Mouse (Mus musculus): ENCODE measurements around the gene Zfyve28. TPM values are rescaled to one million over a fixed set of nuclear protein-coding genes. Genes with fewer than 3 reads are reported as not detected.

Gene Zfyve28
- polyA plus RNA-seq, 1 experiment from 2014 or later, result 0.37 TPM

- no peak for ATAC-seq (ENCODE audit: insufficient number of reproducible peaks, low FRiP score)
- Histone ChIP-seq H3K27me3 (replicated peaks) (no peaks in the 10 kb centered on the region), H3K4me3 (no peak overlapping the region), H3K9ac (no peak overlapping the region), H3K9me3 (replicated peaks) (no peaks in the 10 kb centered on the region), H3K4me2 (no peak overlapping the region), H3K4me1 (replicated peaks) (peaks cover 36% of the 10 kb centered on the region), H3K36me3 (no peaks in the 10 kb centered on the region), H3K27ac (ENCODE audit: poor library complexity, severe bottlenecking) (no peak overlapping the region)
- 51% methylated on average over 4 of the region's 4 CpGs for WGBS
Measured at GRCm38 (mm10) chr5:34191021-34191420, 97.2 kb downstream of the Zfyve28 start.

DNA sequence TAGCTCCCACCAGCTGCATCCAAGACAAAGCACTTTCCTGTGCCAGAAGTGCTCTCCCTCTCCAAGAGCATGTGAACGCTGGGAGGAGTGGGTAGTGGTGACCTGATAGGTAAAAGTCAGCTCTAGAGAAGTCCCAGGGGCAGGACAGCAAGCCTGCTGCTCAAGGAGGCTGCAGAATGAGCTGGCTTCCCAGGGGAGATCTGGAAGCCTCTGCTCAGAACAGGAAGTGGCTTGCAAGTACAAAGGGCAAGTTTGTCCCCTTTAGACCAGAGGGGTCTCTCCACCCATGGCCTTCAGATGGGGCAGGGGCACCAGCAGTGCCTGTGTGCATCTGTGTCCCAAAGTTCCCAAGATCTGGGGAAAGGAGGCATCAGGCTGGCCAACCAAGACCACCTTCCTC lies 98.7 kb downstream of the Zfyve28 start:
- no peaks in the 10 kb centered on the region for H3K36me3 ChIP-seq
- H3K4me3 ChIP-seq, result no peak overlapping the region
- peaks cover 51% of the 10 kb centered on the region for H3K4me1 ChIP-seq (replicated peaks)
- no peaks in the 10 kb centered on the region for H3K9me3 ChIP-seq (replicated peaks)
- no peak for ATAC-seq (ENCODE audit: insufficient number of reproducible peaks, low FRiP score)
- no peak overlapping the region for H3K9ac ChIP-seq
- H3K27ac ChIP-seq (ENCODE audit: poor library complexity, severe bottlenecking), result no peak overlapping the region
- no peak overlapping the region for H3K4me2 ChIP-seq
- 41% methylated on average over 1 of the region's 1 CpGs for WGBS
- H3K27me3 ChIP-seq (replicated peaks), result no peaks in the 10 kb centered on the region

GRCm38 (mm10) chr5:34188856-34189255 lies 99.4 kb downstream of the Zfyve28 start:
- H3K4me3 ChIP-seq, result peak overlapping the region; percentile 93; the same call in 1 of the 2 replicates
- H3K9ac ChIP-seq, result no peak overlapping the region
- H3K36me3 ChIP-seq, result no peaks in the 10 kb centered on the region
- H3K4me1 ChIP-seq (replicated peaks), result peaks cover 58% of the 10 kb centered on the region
- no peaks in the 10 kb centered on the region for H3K27me3 ChIP-seq (replicated peaks)
- no peak for ATAC-seq (ENCODE audit: insufficient number of reproducible peaks, low FRiP score)
- H3K4me2 ChIP-seq, result peak overlapping the region; percentile 72
- H3K9me3 ChIP-seq (replicated peaks), result no peaks in the 10 kb centered on the region
- 69% methylated on average over 2 of the region's 2 CpGs for WGBS
- no peak overlapping the region for H3K27ac ChIP-seq (ENCODE audit: poor library complexity, severe bottlenecking)

DNA sequence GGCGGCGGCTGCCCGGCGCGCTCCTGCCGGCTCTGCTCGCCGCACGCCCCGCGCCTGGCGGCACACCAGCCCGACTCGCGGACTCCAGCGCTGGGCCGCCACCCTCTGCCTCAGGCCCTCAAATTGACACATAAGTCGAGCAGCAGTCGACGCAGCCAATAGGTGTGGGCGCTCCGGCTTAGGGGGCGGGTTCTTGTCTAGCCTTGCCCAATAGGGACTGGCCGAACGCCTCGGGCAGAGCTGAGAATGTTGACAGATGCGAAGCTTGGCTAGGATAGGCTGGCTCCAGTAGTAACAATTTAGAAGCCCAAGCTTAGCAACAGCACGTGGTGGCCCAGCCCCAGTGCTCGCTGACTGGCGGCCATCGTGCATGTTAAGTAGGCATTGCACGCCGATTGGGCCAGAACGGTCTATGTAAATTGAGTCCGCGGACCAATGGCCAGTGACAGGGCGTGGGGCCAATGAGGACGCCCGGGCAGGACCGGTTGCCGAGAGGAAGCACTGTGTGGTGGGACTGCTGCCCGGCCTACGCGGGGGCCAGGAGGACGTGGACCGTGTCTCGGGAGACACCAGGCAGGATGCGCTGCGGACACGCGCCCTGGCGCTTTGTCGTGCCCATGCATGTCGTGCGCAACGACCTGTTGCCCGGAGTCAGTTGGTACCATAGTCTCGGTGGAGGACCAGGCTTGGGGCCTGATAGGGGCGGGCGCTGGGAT lies 100.5 kb downstream of the Zfyve28 start, which contains the start of gene Mxd4:
Gene Mxd4, minus strand, starts transcription at position 120 of the 716 bp plus-strand sequence.
- H3K36me3 ChIP-seq, result no peaks in the 10 kb centered on the region
- H3K27ac ChIP-seq (ENCODE audit: poor library complexity, severe bottlenecking), result peak within 1 kb of the TSS; percentile 86
- H3K4me3 ChIP-seq, result peak within 1 kb of the TSS; percentile 93
- ATAC-seq (ENCODE audit: insufficient number of reproducible peaks, low FRiP score), result peak; percentile 97
- H3K4me1 ChIP-seq (replicated peaks), result peaks cover 69% of the 10 kb centered on the region
- peak within 1 kb of the TSS; percentile 91 for H3K9ac ChIP-seq
- no peaks in the 10 kb centered on the region for H3K9me3 ChIP-seq (replicated peaks)
- no peaks in the 10 kb centered on the region for H3K27me3 ChIP-seq (replicated peaks)
- peak within 1 kb of the TSS; percentile 79 for H3K4me2 ChIP-seq
- WGBS, result under 1% methylated on average over 60 of the region's 60 CpGs

GRCm38 (mm10) chr5:34186961-34187391 lies 101.3 kb downstream of the Zfyve28 start:
- under 1% methylated on average over 46 of the region's 46 CpGs for WGBS
- peak overlapping the region; percentile 91 for H3K9ac ChIP-seq
- peak; percentile 41; the same call in 1 of the 2 replicates for ATAC-seq (ENCODE audit: insufficient number of reproducible peaks, low FRiP score)
- H3K9me3 ChIP-seq (replicated peaks), result no peaks in the 10 kb centered on the region
- H3K4me3 ChIP-seq, result peak overlapping the region; percentile 93
- H3K27ac ChIP-seq (ENCODE audit: poor library complexity, severe bottlenecking), result peak overlapping the region; percentile 86
- peaks cover 77% of the 10 kb centered on the region for H3K4me1 ChIP-seq (replicated peaks)
- H3K36me3 ChIP-seq, result peaks cover 7% of the 10 kb centered on the region; the same call in 1 of the 2 replicates
- no peaks in the 10 kb centered on the region for H3K27me3 ChIP-seq (replicated peaks)
- H3K4me2 ChIP-seq, result peak overlapping the region; percentile 79

GRCm38 (mm10) chr5:34186391-34186790 lies 101.9 kb downstream of the Zfyve28 start:
- Histone ChIP-seq H3K4me3 (peak overlapping the region; percentile 93), H3K36me3 (peaks cover 11% of the 10 kb centered on the region; the same call in 1 of the 2 replicates), H3K4me1 (replicated peaks) (peaks cover 74% of the 10 kb centered on the region), H3K27me3 (replicated peaks) (no peaks in the 10 kb centered on the region), H3K9ac (peak overlapping the region; percentile 91), H3K27ac (ENCODE audit: poor library complexity, severe bottlenecking) (0 out of 2 replicates have a peak overlapping the region, but pooled peaks have one; percentile 86), H3K4me2 (peak overlapping the region; percentile 79), H3K9me3 (replicated peaks) (no peaks in the 10 kb centered on the region)
- ATAC-seq (ENCODE audit: insufficient number of reproducible peaks, low FRiP score), result no peak
- whole genome bisulfite sequencing, result 54% methylated on average over 2 of the region's 2 CpGs

GRCm38 (mm10) chr5:34185791-34186190 lies 102.5 kb downstream of the Zfyve28 start:
- Histone ChIP-seq H3K4me1 (replicated peaks) (peaks cover 70% of the 10 kb centered on the region), H3K9ac (peak overlapping the region; percentile 91; the same call in 1 of the 2 replicates), H3K9me3 (replicated peaks) (no peaks in the 10 kb centered on the region), H3K27me3 (replicated peaks) (no peaks in the 10 kb centered on the region), H3K4me2 (peak overlapping the region; percentile 79), H3K4me3 (peak overlapping the region; percentile 93), H3K36me3 (peaks cover 14% of the 10 kb centered on the region; the same call in 1 of the 2 replicates), H3K27ac (ENCODE audit: poor library complexity, severe bottlenecking) (no peak overlapping the region)
- ATAC-seq (ENCODE audit: insufficient number of reproducible peaks, low FRiP score), result no peak

GRCm38 (mm10) chr5:34185051-34185580 lies 103.1 kb downstream of the Zfyve28 start:
- no peak for ATAC-seq (ENCODE audit: insufficient number of reproducible peaks, low FRiP score)
- H3K4me1 ChIP-seq (replicated peaks), result peaks cover 66% of the 10 kb centered on the region
- no peak overlapping the region for H3K4me3 ChIP-seq
- no peak overlapping the region for H3K27ac ChIP-seq (ENCODE audit: poor library complexity, severe bottlenecking)
- peak overlapping the region; percentile 79 for H3K4me2 ChIP-seq
- peak overlapping the region; percentile 91 for H3K9ac ChIP-seq
- no peaks in the 10 kb centered on the region for H3K9me3 ChIP-seq (replicated peaks)
- no peaks in the 10 kb centered on the region for H3K27me3 ChIP-seq (replicated peaks)
- WGBS, result 85% methylated on average over 1 of the region's 1 CpGs
- peaks cover 17% of the 10 kb centered on the region for H3K36me3 ChIP-seq

DNA sequence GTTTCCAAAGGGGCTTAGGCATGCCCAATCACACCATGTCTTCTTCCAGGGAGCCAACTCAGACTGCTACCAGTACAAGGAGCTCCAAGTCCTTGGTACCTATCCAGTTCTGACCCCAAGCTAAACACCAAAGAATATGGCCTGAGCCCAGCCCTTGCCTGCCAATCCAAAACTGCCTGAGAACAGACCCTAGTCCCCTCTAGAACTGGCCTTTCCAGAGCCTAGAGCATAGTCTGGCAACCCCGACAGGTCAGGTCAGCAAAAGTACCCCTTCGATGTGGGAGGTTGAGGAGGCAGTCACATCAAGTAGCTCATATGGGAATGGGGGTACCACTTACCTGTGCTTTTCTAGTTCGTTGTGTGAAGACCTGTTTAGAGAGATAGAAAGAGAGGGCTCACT lies 104.3 kb downstream of the Zfyve28 start:
- no peak overlapping the region for H3K4me2 ChIP-seq
- H3K9ac ChIP-seq, result no peak overlapping the region
- peak overlapping the region; percentile 73; the same call in 1 of the 2 replicates for H3K27ac ChIP-seq (ENCODE audit: poor library complexity, severe bottlenecking)
- H3K9me3 ChIP-seq (replicated peaks), result no peaks in the 10 kb centered on the region
- H3K4me3 ChIP-seq, result no peak overlapping the region
- ATAC-seq (ENCODE audit: insufficient number of reproducible peaks, low FRiP score), result no peak
- peaks cover 57% of the 10 kb centered on the region for H3K4me1 ChIP-seq (replicated peaks)
- WGBS, result 85% methylated on average over 3 of the region's 3 CpGs
- no peaks in the 10 kb centered on the region for H3K27me3 ChIP-seq (replicated peaks)
- H3K36me3 ChIP-seq, result peaks cover 24% of the 10 kb centered on the region

DNA sequence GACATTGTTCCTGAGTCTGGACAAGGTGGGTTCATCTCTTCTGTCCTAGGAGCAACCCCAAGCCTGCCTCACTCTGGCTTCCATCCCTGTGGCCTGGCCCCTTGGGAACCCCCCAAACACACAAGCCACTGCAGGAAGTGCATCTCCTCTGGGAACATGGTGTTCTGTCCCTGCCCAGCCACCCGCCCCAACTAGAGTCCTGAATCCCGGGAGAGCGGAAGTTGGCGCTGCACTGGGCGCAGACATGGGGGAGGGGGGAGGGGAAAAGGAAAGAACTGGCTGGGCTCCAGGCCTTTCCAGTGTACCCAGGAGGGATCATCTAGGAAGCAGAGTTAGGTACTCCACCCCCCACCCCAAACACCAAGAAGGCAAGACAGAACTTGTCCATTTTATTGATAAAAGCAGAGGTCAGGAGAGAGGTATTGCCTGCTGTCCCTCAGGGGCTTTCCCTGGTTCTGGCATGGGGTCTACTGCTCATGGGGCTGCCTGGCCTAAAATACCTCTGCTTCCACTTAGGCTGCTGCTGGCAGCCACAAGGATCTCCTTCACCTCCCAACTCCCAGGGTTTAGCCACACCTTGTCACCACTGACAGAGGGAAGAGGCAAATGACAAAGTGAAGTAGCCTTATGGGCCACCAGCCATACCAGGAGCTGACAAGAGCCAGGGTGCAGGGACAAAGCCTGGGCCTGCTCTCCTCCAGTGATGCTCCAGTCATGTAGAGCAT lies 104.9 kb downstream of the Zfyve28 start:
- Histone ChIP-seq H3K4me2 (peak overlapping the region; percentile 35), H3K9me3 (replicated peaks) (no peaks in the 10 kb centered on the region), H3K4me1 (replicated peaks) (peaks cover 50% of the 10 kb centered on the region), H3K9ac (no peak overlapping the region), H3K27me3 (replicated peaks) (no peaks in the 10 kb centered on the region), H3K4me3 (no peak overlapping the region), H3K27ac (ENCODE audit: poor library complexity, severe bottlenecking) (peak overlapping the region; percentile 73), H3K36me3 (peaks cover 30% of the 10 kb centered on the region)
- ATAC-seq (ENCODE audit: insufficient number of reproducible peaks, low FRiP score), result no peak
- 51% methylated on average over 5 of the region's 5 CpGs for WGBS

DNA sequence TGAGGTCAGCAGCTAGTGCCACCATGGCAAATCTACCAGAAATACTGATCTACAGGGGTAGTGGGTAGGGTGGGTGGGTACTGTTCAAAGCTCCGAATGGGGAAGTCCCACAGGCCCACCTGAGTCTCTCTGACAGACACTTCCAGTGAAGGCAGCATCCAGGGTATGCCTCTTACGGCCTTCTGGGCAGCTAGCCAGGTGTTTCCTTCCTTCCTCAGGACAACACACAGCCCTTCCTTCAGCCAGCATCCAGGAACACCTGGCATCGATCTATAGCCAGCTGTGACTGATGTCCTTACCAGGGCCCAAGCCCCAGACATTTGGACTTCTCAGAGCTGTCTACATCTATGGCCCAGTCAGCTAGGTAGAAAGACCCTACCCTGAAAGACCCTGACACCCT lies 105.8 kb downstream of the Zfyve28 start:
- no peak overlapping the region for H3K9ac ChIP-seq
- 74% methylated on average over 3 of the region's 3 CpGs for WGBS
- H3K4me2 ChIP-seq, result no peak overlapping the region
- no peak overlapping the region for H3K27ac ChIP-seq (ENCODE audit: poor library complexity, severe bottlenecking)
- H3K4me3 ChIP-seq, result no peak overlapping the region
- peaks cover 49% of the 10 kb centered on the region for H3K4me1 ChIP-seq (replicated peaks)
- no peak for ATAC-seq (ENCODE audit: insufficient number of reproducible peaks, low FRiP score)
- no peaks in the 10 kb centered on the region for H3K27me3 ChIP-seq (replicated peaks)
- H3K36me3 ChIP-seq, result peaks cover 39% of the 10 kb centered on the region
- H3K9me3 ChIP-seq (replicated peaks), result no peaks in the 10 kb centered on the region
